Mouse (Mus musculus) gastrocnemius, adult 2 months (tissue): ENCODE data around the gene Pex6. TPM values are rescaled to one million over a fixed set of nuclear protein-coding genes. Genes with fewer than 3 reads are reported as not detected.
A peak's percentile ranks its signal among the peaks of the same experiment; 100 is the strongest.

ENCODE experiments used
- DNase-seq: peaks from one replicate; pipeline ENCODE4 v3.0.0; 2022
- H3K27ac ChIP-seq: fragments of 200-600 bp; 2 replicates; pipeline ENCODE4 v1.8.1; 2022; ENCODE audit warnings: mild to moderate bottlenecking
- H3K4me3 ChIP-seq: fragments of 200-600 bp; 2 replicates; pipeline ENCODE4 v1.8.1; 2022; ENCODE audit warnings: mild to moderate bottlenecking, moderate library complexity
- CTCF ChIP-seq: fragments of 200-600 bp; IDR thresholded peaks from 2 replicates; pipeline ENCODE4 v1.8.1; 2022; ENCODE audit warnings: antibody characterized with exemption, mild to moderate bottlenecking, moderate library complexity
- intact Hi-C: fragments of 180-260 bp; cut with DNase I; formaldehyde crosslinking; loops from one replicate; pipeline ENCODE4 v1.15.1; 2025
- long read RNA-seq, 2 experiments: library from polyadenylated mRNA; stranded (forward); transcript quantifications; one replicate each; pipeline ENCODE4 v2.0.0; 2021
- total RNA-seq, 2 experiments: library from RNA; stranded (reverse); gene quantifications; 2 replicates each; pipeline ENCODE4 v1.2.3; 2021

The Pex6 gene
- total RNA-seq, result 10 to 100 TPM; 13.4 to 21.8 TPM
- long read RNA-seq, experiment 1, transcript Pex6-201 (17 exons, 3,200 nt), result major isoform, 61 of 70 reads
- long read RNA-seq, experiment 1, partial matches to known transcripts, result 4 of 70 reads
- long read RNA-seq, experiment 1, other reads (novel, unspliced or antisense), result 4 of 70 reads
- long read RNA-seq, experiment 2, transcript Pex6-201 (17 exons, 3,200 nt), result major isoform, 50 of 59 reads
- long read RNA-seq, experiment 2, partial matches to known transcripts, result 0 of 59 reads
- long read RNA-seq, experiment 2, other reads (novel, unspliced or antisense), result 8 of 59 reads

- intact Hi-C loops, result no loop called here
- Histone ChIP-seq H3K27ac (peak within 1 kb of the TSS; percentile 93), H3K4me3 (peak within 1 kb of the TSS; percentile 91)
- DNase-seq, result peak; percentile 96
- TF ChIP-seq CTCF, result no peak
Observed at GRCm38 (mm10) chr17:46710959-46711597, at the start of gene Pex6. Pex6 (plus strand) TSS chr17:46711463.

- TF ChIP-seq CTCF, result no peak
- intact Hi-C loops, result no loop called here
- H3K27ac ChIP-seq, result peak overlapping the region; percentile 78
- DNase-seq, result no peak
- no peak overlapping the region for H3K4me3 ChIP-seq
Observed at GRCm38 (mm10) chr17:46661981-46662380, 49.3 kb upstream of the Pex6 start.

- intact Hi-C loops, result no loop called here
- peak overlapping the region; percentile 78 for H3K27ac ChIP-seq
- no peak overlapping the region for H3K4me3 ChIP-seq
- TF ChIP-seq CTCF, result no peak
- DNase-seq, result peak; percentile 80
Observed at GRCm38 (mm10) chr17:46662730-46663129, 48.5 kb upstream of the Pex6 start.

- peak overlapping the region; percentile 40 for H3K27ac ChIP-seq
- peak; percentile 40 for DNase-seq
- TF ChIP-seq CTCF, result no peak
- H3K4me3 ChIP-seq, result 0 out of 2 replicates have a peak overlapping the region, but pooled peaks have one; percentile 2
- intact Hi-C loops, result no loop called here
Observed at GRCm38 (mm10) chr17:46667712-46668111, 43.6 kb upstream of the Pex6 start.

DNA sequence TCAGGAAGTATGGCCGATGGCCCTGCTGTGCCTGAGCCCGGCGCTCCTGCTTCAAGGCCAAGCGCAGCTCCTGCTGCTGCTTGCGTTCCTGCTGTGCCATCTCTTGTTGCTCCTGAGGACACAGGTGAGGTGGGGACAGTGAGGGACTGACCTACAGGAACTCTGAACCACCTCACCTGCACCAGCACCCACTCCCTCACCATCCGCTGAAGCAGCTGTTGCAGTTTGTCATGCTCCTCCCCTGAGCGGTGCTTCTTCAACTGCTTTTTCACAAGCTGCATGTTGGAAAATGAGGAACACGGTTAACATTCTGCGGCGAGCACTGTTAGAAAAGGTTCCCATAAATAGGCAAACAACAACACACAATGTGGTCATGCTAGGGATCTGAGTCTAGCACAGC is 41.4 kb upstream of the Pex6 start:
- intact Hi-C loops, result no loop called here
- TF ChIP-seq CTCF, result no peak
- no peak for DNase-seq
- Histone ChIP-seq H3K4me3 (no peak overlapping the region), H3K27ac (no peak overlapping the region)

DNA sequence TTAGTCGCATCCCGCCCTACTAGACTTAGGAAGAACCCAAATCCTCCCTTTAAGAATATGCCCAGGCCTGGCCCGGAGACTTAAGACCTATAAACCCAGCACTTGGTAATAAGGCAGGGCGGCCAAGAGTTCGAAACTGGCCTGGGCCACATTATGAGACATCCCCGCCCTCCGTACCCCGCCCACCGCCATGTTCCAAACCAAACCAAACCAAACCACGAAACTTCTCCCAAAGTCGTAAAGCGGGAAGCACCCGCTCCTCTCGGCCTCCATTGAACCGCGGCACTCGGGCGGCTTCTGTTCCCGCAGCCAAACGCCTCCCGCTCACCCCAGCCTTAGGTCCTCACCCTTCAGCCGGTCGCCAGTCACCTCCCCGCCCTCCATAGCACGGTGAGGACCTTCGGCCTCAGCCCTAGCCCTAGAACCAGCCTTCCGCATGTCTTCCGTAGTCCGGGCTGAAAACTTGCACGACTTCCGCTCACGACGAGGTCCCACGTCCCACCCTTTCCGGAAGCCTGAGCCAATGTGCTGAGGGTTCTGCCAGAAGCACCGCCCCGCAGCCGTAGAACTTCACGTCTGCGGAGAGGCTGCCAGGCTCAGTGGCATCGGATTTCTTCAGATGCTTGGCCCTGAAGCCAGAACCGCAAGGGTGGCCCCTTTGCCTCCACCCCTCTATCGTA is 37.3 kb upstream of the Pex6 start, which contains the start of gene Rrp36:
Rrp36 (minus strand) TSS at position 503 of the 680 bp plus-strand sequence.
- H3K27ac ChIP-seq, result peak within 1 kb of the TSS; percentile 94
- peak within 1 kb of the TSS; percentile 78 for H3K4me3 ChIP-seq
- no peak for TF ChIP-seq CTCF
- DNase-seq, result peak; percentile 97
- intact Hi-C loops, result no loop called here

GRCm38 (mm10) chr17:46674530-46675283 is 36.6 kb upstream of the Pex6 start:
- Histone ChIP-seq H3K4me3 (peak overlapping the region; percentile 78), H3K27ac (peak overlapping the region; percentile 94)
- peak; percentile 15 for DNase-seq
- no peak for TF ChIP-seq CTCF
- intact Hi-C loops, result no loop called here

DNA sequence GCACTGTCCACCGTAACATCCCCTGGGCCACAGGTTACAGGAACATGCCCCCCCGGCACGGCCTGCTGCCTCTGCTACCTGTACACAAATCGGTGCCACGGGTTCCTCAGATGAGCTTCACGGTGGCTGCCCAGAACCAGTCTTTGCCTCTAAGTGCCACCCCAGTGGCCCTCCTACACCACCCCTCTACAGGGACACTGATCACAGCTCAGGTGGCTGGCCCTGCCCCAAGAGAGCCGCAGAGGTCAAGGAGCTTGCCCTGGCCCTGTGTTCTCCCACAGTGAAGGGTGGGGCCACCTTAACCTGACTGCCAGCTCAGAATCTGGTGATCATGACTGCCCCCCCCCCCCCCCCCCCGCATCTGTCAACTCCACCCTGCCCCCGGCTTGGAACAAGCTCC is 32.8 kb upstream of the Pex6 start, which contains the start of gene Mea1:
Mea1 (plus strand) TSS at position 378 of the 400 bp plus-strand sequence.
- peak within 1 kb of the TSS; percentile 96 for H3K27ac ChIP-seq
- TF ChIP-seq CTCF, result no peak
- H3K4me3 ChIP-seq, result peak within 1 kb of the TSS; percentile 77
- intact Hi-C loops, result no loop called here
- peak; percentile 86 for DNase-seq

GRCm38 (mm10) chr17:46678911-46679310 is 32.4 kb upstream of the Pex6 start:
- intact Hi-C loops, result no loop called here
- no peak for TF ChIP-seq CTCF
- Histone ChIP-seq H3K4me3 (peak overlapping the region; percentile 77), H3K27ac (peak overlapping the region; percentile 96)
- DNase-seq, result peak; percentile 69

- DNase-seq, result peak; percentile 74
- Histone ChIP-seq H3K4me3 (peak overlapping the region; percentile 77), H3K27ac (peak overlapping the region; percentile 96)
- TF ChIP-seq CTCF, result peak; percentile 56
- intact Hi-C loops, result loop anchor here (2.0 to 5.0 kb wide), 2 partner anchors 33 to 72 kb away; partner anchors contain the start of genes Cnpy3, Klc4 and Mrpl2
Observed at GRCm38 (mm10) chr17:46679843-46680759, 31.2 kb upstream of the Pex6 start.

GRCm38 (mm10) chr17:46680760-46681373 is 30.4 kb upstream of the Pex6 start, which contains the start of gene Klhdc3:
Klhdc3 (minus strand) TSS chr17:46680914.
- no peak for TF ChIP-seq CTCF
- H3K27ac ChIP-seq, result peak within 1 kb of the TSS; percentile 96
- peak within 1 kb of the TSS; percentile 77 for H3K4me3 ChIP-seq
- intact Hi-C loops, result loop anchor here (1.0 to 5.0 kb wide), 3 partner anchors 24 to 71 kb away; partner anchors contain the start of genes Cnpy3, Klc4, Mrpl2 and Ppp2r5d
- peak; percentile 99 for DNase-seq
